Mouse (Mus musculus) neural tube, embryonic 11.5 days (tissue): ENCODE measurements around the gene Gm49333. TPM values are rescaled to one million over a fixed set of nuclear protein-coding genes. Genes with fewer than 3 reads are reported as not detected.
A peak's percentile ranks its signal among the peaks of the same experiment; 100 is the strongest.

ENCODE experiments used
- ATAC-seq: fragments of 200-750 bp; cut with Nextera tagmentation; 2 replicates; pipeline ENCODE4 v1.8.0; 2017; ENCODE audit warnings: moderate number of reproducible peaks, mild to moderate bottlenecking, moderate TSS enrichment, moderate library complexity; ENCODE audit not compliant: insufficient read depth, low FRiP score, low TSS enrichment
- DNase-seq: peaks from one replicate; pipeline ENCODE4 v3.0.0-alpha.2; 2015; ENCODE audit warnings: low spot score
- H3K27ac ChIP-seq: fragments of 300-500 bp; sonication (generic); 2 replicates; pipeline ENCODE4 v1.5.1; 2014; ENCODE audit warnings: low read depth, mild to moderate bottlenecking, low read length
- H3K27me3 ChIP-seq: fragments of 300-500 bp; sonication (generic); 2 replicates; pipeline ENCODE4 v1.6.1; 2014; ENCODE audit warnings: mild to moderate bottlenecking, low read length, mixed read lengths; ENCODE audit not compliant: control insufficient read depth, insufficient read depth
- H3K36me3 ChIP-seq: fragments of 300-500 bp; sonication (generic); 2 replicates; pipeline ENCODE4 v1.6.1; 2014; ENCODE audit warnings: mild to moderate bottlenecking, low read length, moderate library complexity, mixed read lengths; ENCODE audit not compliant: control insufficient read depth, insufficient read depth
- H3K4me1 ChIP-seq: fragments of 300-500 bp; sonication (generic); 2 replicates; pipeline ENCODE4 v1.6.1; 2014; ENCODE audit warnings: low read length, mixed read lengths; ENCODE audit not compliant: control insufficient read depth, insufficient read depth
- H3K4me2 ChIP-seq: fragments of 300-500 bp; sonication (generic); 2 replicates; pipeline ENCODE4 v1.6.1; 2014; ENCODE audit warnings: low read depth, mild to moderate bottlenecking, moderate library complexity
- H3K4me3 ChIP-seq: fragments of 300-500 bp; sonication (generic); 2 replicates; pipeline ENCODE4 v1.5.1; 2014; ENCODE audit warnings: low read depth, low read length
- H3K9ac ChIP-seq: fragments of 300-500 bp; sonication (generic); 2 replicates; pipeline ENCODE4 v1.6.1; 2014; ENCODE audit warnings: mild to moderate bottlenecking, low read length
- H3K9me3 ChIP-seq: fragments of 300-500 bp; sonication (generic); 2 replicates; pipeline ENCODE4 v1.6.1; 2016; ENCODE audit warnings: low read length; ENCODE audit not compliant: control insufficient read depth
- WGBS: fragments of 180-500 bp; shearing (Covaris S2); extraction: QIAGEN DNeasy Blood & Tissue Kit; methylation state at CpG from one replicate; pipeline ENCODE4 v1.1.7; 2014; 5-methylcytosine and 5-hydroxymethylcytosine counted together
- polyA plus RNA-seq: library from polyadenylated mRNA; unstranded; fragments of >200 nt; fragmentation: Nextera tagmentation; extraction: Ambion mirVana; gene quantifications from 2 replicates; pipeline ENCODE4 v1.2.1, GENCODE M21; 2014

Gm49333 gene
- polyA plus RNA-seq, 1 experiment from 2014 or later: not detected

DNA sequence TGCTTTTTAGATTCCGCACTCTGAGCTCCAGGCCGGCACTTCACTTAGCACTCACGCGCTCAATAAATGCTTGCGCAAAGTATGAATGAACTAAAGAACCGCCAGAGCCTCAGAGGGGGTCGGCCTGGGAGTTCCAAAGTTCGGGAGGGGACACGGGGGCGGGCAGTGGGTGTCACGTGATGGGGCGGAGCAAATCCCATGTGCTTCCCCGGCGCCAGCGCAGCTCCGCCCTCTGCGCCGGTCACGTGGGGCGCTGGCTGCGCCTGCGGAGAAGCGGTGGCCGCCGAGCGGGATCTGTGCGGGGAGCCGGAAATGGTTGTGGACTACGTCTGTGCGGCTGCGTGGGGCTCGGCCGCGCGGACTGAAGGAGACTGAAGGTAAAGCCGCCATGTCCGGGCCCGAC is 61.1 kb downstream of the Gm49333 start:
- Histone ChIP-seq H3K9ac (peak overlapping the region; percentile 87), H3K9me3 (no peaks in the 10 kb centered on the region), H3K4me2 (peak overlapping the region; percentile 97), H3K36me3 (peaks cover under 1% of the 10 kb centered on the region), H3K27ac (peak overlapping the region; percentile 93), H3K27me3 (no peaks in the 10 kb centered on the region), H3K4me3 (peak overlapping the region; percentile 99), H3K4me1 (peaks cover 18% of the 10 kb centered on the region)
- under 1% methylated on average over 34 of the region's 38 CpGs for WGBS
- peak; percentile 96 for DNase-seq
- peak; percentile 95 for ATAC-seq

DNA sequence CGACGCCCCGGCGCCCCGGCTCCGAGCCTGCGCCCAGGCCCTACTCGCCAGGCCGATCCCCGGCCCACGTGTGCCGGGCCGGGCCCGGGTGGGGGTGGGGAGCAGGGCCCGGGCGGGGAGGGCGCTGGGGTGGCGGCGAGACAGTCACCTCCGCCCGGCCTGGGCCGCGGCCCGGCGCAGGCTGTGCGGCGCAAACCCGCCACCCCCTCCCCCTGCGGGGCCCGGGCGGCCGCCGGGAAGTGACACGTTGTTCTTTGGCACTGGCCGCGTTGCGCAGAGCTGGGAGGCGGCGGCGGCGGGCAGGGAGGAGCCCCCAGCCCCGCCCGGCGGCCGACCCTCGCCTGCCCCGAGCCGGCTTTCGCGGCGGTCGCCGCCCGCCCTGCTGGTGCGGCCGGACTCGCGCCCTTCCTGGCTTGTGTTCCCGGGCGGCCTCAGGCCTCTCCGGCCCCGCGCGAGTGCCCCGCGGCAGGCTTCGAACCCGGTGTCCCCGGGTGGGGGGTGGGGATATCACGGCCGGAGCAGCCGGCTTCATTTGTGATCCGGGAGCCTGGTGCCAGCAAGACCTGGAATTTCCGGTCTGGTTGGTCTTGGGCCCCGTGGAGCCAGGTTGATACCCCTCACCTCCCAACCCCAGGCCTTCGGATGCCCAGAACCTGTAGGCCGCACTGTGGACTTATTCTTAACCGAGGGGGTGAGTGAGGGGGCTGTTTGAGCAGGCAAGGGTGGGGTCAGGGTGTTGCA is 61.7 kb downstream of the Gm49333 start:
- peak overlapping the region; percentile 99 for H3K4me3 ChIP-seq
- WGBS: under 1% methylated on average over 60 of the region's 78 CpGs

DNA sequence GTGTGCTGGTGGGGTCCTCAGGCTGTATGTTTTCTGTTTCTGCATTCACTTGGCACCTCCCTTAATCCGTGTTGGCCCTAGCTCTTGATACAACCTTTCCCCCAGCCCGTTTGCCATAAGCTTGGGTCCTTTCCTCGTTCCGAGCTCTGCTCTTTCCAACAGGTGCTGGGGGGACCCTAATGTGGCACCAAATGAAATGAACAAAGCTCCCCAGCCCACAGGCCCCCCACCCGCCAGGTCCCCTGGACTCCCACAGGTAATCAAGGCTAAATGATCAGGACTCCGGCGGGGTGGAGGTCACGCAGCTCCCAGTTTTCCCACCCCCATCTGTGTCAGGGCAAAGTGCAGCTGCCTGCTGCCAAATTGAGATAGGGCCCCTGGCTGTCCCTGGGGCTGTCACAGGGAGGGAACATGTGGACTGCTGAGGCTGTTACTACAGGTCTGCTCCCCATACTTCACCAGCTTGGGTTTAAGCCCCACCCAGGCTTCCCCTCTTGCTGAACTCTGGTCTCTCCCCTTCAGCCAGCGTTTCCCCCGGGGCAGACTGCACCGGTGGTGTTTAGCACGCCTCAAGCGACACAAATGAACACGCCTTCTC is 62.4 kb downstream of the Gm49333 start:
- H3K4me3 ChIP-seq: peak overlapping the region; percentile 99
- no peaks in the 10 kb centered on the region for H3K9me3 ChIP-seq
- ATAC-seq: no peak
- peaks cover 12% of the 10 kb centered on the region for H3K36me3 ChIP-seq
- H3K27ac ChIP-seq: peak overlapping the region; percentile 93; the same call in 1 of the 2 replicates
- H3K4me2 ChIP-seq: peak overlapping the region; percentile 97
- H3K4me1 ChIP-seq: peaks cover 18% of the 10 kb centered on the region
- peak overlapping the region; percentile 87 for H3K9ac ChIP-seq
- peak; percentile 14 for DNase-seq
- 17% methylated on average over 14 of the region's 14 CpGs for WGBS
- no peaks in the 10 kb centered on the region for H3K27me3 ChIP-seq

More for the DNA sequence above, 61.7 kb downstream of the Gm49333 start:
- ATAC-seq (peak; percentile 82), DNase-seq (peak; percentile 26)
- Histone ChIP-seq H3K4me1 (peaks cover 18% of the 10 kb centered on the region), H3K4me2 (peak overlapping the region; percentile 97), H3K27ac (peak overlapping the region; percentile 93), H3K9me3 (no peaks in the 10 kb centered on the region), H3K27me3 (no peaks in the 10 kb centered on the region), H3K36me3 (peaks cover 6% of the 10 kb centered on the region), H3K9ac (peak overlapping the region; percentile 87)

DNA sequence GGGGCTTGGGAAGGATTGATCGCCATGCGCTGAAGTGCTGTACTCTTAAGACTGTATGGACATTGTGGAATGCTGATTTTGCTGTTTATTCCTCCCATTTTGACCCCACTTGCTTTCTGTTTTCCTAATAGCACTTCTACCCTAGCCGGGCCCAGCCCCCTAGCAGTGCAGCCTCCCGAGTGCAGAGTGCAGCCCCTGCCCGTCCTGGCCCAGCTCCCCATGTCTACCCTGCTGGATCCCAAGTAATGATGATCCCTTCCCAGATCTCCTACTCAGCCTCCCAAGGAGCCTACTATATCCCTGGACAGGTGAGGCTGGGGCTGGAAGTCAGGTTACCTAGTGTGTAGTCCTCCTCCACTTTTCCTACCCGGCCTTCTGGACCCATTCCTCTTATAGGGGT is 63.8 kb downstream of the Gm49333 start:
- no peak overlapping the region for H3K9ac ChIP-seq
- H3K36me3 ChIP-seq: peaks cover 17% of the 10 kb centered on the region
- H3K4me1 ChIP-seq: peaks cover 18% of the 10 kb centered on the region
- no peak for DNase-seq
- 93% methylated on average over 6 of the region's 6 CpGs for WGBS
- ATAC-seq: no peak
- H3K4me3 ChIP-seq: no peak overlapping the region
- H3K4me2 ChIP-seq: no peak overlapping the region
- no peak overlapping the region for H3K27ac ChIP-seq
- H3K9me3 ChIP-seq: no peaks in the 10 kb centered on the region
- no peaks in the 10 kb centered on the region for H3K27me3 ChIP-seq

DNA sequence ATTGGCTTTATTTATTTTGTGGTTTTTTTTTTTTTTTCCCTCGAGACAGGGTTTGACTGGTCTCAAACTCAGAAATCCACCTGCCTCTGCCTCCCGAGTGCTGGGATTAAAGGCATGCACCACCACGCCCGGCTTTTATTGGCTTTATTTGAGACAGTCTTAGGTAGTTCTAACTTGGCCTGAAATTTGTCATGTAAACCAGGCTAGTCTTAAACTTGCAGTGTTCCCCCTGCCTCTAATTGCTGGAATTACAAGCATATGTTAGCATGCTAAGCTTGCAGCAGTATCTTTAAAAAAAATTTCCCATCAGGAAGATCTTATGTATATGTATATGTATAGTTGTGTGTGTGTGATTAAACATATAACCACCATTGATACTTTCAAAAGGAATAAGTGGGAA is 65.3 kb downstream of the Gm49333 start:
- no peak overlapping the region for H3K4me3 ChIP-seq
- peaks cover 27% of the 10 kb centered on the region for H3K36me3 ChIP-seq
- H3K27ac ChIP-seq: no peak overlapping the region
- no peak for DNase-seq
- no peaks in the 10 kb centered on the region for H3K9me3 ChIP-seq
- no peak overlapping the region for H3K9ac ChIP-seq
- H3K4me2 ChIP-seq: no peak overlapping the region
- no peaks in the 10 kb centered on the region for H3K27me3 ChIP-seq
- peaks cover 18% of the 10 kb centered on the region for H3K4me1 ChIP-seq
- WGBS: 86% methylated on average over 4 of the region's 4 CpGs
- no peak for ATAC-seq

DNA sequence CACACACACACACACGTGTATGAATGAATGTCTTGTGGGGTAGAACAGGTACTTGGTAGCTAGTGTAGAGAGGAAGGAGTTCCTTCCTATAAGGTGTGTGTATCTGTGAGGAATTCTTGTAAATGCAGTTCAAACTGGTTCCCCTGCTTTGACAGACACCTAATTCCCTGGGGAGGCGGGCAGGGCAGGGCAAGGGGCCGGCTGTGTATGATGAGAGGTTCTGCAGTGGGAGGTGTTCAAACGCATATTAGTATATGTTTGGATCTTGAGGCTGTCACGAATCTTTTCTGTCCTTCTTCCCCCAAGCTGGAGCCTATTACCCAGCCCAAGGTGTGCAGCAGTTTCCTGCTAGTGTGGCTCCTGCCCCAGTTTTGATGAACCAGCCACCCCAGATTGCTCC is 66.0 kb downstream of the Gm49333 start:
- DNase-seq (no peak), ATAC-seq (no peak)
- H3K4me2 ChIP-seq: no peak overlapping the region
- H3K4me3 ChIP-seq: no peak overlapping the region
- peaks cover 15% of the 10 kb centered on the region for H3K4me1 ChIP-seq
- no peaks in the 10 kb centered on the region for H3K27me3 ChIP-seq
- WGBS: 91% methylated on average over 5 of the region's 5 CpGs
- H3K36me3 ChIP-seq: peaks cover 31% of the 10 kb centered on the region
- no peak overlapping the region for H3K9ac ChIP-seq
- H3K27ac ChIP-seq: no peak overlapping the region
- no peaks in the 10 kb centered on the region for H3K9me3 ChIP-seq

DNA sequence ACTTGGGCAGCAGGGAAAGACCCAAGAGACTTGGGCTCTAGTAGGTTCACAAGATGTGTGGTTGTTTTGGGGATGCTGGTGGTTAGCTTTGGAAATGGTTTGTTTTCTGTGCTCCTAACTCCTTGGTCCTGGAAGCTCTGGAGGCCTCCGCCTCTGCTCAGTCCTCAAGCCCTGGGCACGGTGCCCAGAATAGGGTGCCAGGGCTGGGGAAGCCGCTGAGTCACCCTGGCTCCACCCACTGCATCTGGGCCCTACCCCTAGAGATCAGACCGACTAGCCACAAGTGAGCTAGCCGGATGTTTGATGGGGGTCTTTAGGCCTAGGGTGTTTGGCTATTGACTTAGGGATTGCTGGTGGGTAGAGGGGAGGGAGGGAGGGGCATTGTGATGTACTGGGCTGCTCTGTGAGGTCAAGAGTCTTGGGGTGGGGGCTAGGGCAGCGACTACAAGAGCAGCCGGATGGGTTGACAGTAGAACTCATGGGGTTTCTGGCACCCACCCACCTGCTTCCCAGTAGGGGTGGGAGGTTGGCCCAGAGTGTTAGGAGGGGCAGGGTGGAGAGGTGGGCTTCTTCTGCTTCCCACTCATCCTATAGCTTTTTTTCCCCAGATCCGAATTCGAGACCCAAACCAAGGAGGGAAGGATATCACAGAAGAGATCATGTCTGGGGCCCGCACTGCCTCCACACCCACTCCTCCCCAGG is 66.7 kb downstream of the Gm49333 start:
- H3K36me3 ChIP-seq: peaks cover 34% of the 10 kb centered on the region
- DNase-seq: no peak
- H3K9me3 ChIP-seq: no peaks in the 10 kb centered on the region

DNA sequence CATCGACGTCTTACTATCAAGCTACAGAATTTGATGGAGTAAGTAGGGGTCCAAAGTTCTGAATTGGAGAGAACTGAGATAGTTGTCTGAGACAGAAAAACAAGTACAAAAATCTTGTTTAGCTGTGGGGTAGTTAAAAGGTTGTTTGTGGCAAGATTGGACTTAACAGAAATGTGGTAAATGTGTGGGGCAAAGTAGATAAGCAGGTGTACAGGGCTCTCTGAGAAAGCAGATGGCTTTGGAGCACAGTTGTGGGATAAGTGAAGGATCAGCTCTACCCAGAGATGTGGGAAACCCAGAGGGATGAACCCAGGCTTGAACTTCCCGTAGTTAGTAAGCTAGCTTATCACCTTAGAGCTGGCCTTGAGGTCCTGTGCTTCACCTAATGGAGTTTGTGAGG is 79.4 kb downstream of the Gm49333 start:
- ATAC-seq (no peak), DNase-seq (no peak)
- Histone ChIP-seq H3K4me1 (peaks cover 14% of the 10 kb centered on the region), H3K4me3 (no peak overlapping the region), H3K9ac (no peak overlapping the region), H3K9me3 (no peaks in the 10 kb centered on the region), H3K4me2 (no peak overlapping the region), H3K27ac (no peak overlapping the region), H3K36me3 (peaks cover 36% of the 10 kb centered on the region), H3K27me3 (no peaks in the 10 kb centered on the region)
- WGBS: 89% methylated on average over 3 of the region's 3 CpGs

More for the DNA sequence above, 66.7 kb downstream of the Gm49333 start:
- H3K27me3 ChIP-seq: no peaks in the 10 kb centered on the region
- 91% methylated on average over 10 of the region's 10 CpGs for WGBS
- H3K4me3 ChIP-seq: no peak overlapping the region
- H3K4me2 ChIP-seq: no peak overlapping the region
- H3K9ac ChIP-seq: no peak overlapping the region
- ATAC-seq: no peak
- H3K4me1 ChIP-seq: peaks cover 15% of the 10 kb centered on the region
- no peak overlapping the region for H3K27ac ChIP-seq
